8 mouse cellular contexts compared by ENCODE assay signal in the genomic region with DNA sequence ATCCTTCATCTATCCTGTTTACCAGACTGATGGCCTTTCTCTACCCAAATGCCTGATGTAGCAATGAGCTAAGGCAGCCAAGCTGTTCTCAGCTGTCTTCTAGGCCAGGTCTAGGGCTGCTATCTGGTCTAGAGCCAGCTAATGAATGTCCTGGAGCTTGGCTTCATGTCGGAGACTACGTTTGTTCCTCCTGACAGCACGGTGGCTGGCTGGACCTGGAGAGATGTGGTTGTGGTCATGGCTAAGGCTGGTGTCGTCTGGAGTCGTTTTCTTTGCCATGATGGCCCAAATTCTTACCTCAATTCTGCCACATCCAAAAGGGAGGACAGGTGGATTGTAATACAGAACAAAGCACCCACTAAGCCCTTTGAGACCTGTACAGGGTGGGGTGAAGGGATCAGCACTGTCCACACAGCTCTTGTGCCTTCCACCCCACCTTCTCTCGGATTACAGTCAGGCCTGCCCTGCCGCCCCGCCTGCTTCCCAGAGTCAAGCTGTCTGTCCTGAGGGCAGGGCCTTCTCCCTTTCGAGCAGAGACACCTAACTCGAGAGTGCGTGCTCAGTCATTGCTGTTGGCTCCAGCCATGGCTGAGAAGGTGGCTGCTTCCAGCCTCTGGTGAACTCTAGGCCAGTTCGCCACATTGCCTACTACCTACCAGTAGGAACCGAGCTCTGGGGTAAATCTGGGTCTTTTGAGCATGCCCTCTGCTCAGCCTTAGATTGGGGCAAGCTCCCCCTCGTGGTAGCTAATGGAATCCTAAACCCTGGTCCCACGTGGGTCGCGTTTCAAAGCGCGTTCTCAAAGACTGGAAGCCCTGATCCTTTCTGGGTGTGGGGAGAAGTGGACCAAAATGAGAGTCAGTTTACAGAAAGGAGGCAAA. TPM values are rescaled to one million over a fixed set of nuclear protein-coding genes. Genes with fewer than 3 reads are reported as not detected.
DNase-seq lines count a peak whose midpoint lies in the region; ATAC-seq and TF ChIP-seq lines count a peak whose summit lies in the region.

No protein-coding gene starts in this region.

- intact Hi-C loops in gastrocnemius, adult 2 months (cut with DNase I): loop anchor here (1.0 to 5.0 kb wide), 3 partner anchors 20 to 136 kb away; no protein-coding TSS in a partner anchor
- intact Hi-C loops in left cerebral cortex, adult 2 months (cut with DNase I): loop anchor here (5.0 kb wide), 1 partner anchor 96 kb away; no protein-coding TSS in a partner anchor

- 37% methylated on average over 19 of the region's 19 CpGs for WGBS in hindbrain, postnatal 0 days
- 51% methylated on average over 19 of the region's 19 CpGs for WGBS in macrophage (ENCODE audit: missing documents)

- H3K4me2 ChIP-seq in hindbrain, postnatal 0 days (ENCODE audit: low read depth, low read length): peak overlapping the region; percentile 86

- H3K79me2 ChIP-seq in macrophage (ENCODE audit: inconsistent target): no peaks in the 10 kb centered on the region

- peak; percentile 51 for TF ChIP-seq CTCF in gastrocnemius, adult 2 months (IDR thresholded peaks at IDR 0.05)
- TF ChIP-seq CTCF in hindbrain, postnatal 0 days (IDR thresholded peaks at IDR 0.05; ENCODE audit: low read depth): peak; percentile 67
- TF ChIP-seq CTCF in left cerebral cortex, adult 2 months (IDR thresholded peaks at IDR 0.05): peak; percentile 46; the same call in 1 of the 2 replicates

- no peaks in the 10 kb centered on the region for H3K27me3 ChIP-seq in hindbrain, postnatal 0 days (ENCODE audit: insufficient read depth, low read length)

- H3K9ac ChIP-seq in hindbrain, postnatal 0 days (replicated peaks; ENCODE audit: low read length): peak overlapping the region; percentile 33; the same call in 1 of the 2 replicates

- ATAC-seq in hindbrain, postnatal 0 days: peak; percentile 82

- H3K27ac ChIP-seq in gastrocnemius, adult 2 months: peak overlapping the region; percentile 63
- peak overlapping the region; percentile 20; the same call in 1 of the 2 replicates for H3K27ac ChIP-seq in hindbrain, postnatal 0 days
- peak overlapping the region; percentile 86 for H3K27ac ChIP-seq in left cerebral cortex, adult 2 months
- H3K27ac ChIP-seq in macrophage: no peak overlapping the region

- H3K4me3 ChIP-seq in gastrocnemius, adult 2 months: peak overlapping the region; percentile 64
- peak overlapping the region; percentile 40 for H3K4me3 ChIP-seq in hindbrain, postnatal 0 days (ENCODE audit: low read length)
- H3K4me3 ChIP-seq in left cerebral cortex, adult 2 months: peak overlapping the region; percentile 49
- peak overlapping the region; percentile 22; the same call in 1 of the 2 replicates for H3K4me3 ChIP-seq in macrophage (ENCODE audit: inconsistent target)

- H3K36me3 ChIP-seq in hindbrain, postnatal 0 days (ENCODE audit: insufficient read depth, low read length): peaks cover 29% of the 10 kb centered on the region
- no peaks in the 10 kb centered on the region for H3K36me3 ChIP-seq in macrophage (ENCODE audit: inconsistent target)

- peaks cover 7% of the 10 kb centered on the region for H3K4me1 ChIP-seq in hindbrain, postnatal 0 days (ENCODE audit: insufficient read depth, low read length)

- peak; percentile 86 for DNase-seq in WW6 (ENCODE audit: low read depth, low spot score)
- peak; percentile 43 to 76 for DNase-seq in cerebellum, postnatal 4 days (ENCODE audit: low spot score in 2 of 2)
- DNase-seq in gastrocnemius, adult 2 months: peak; percentile 66
- DNase-seq in hindbrain, postnatal 0 days (ENCODE audit: low spot score): peak; percentile 83
- DNase-seq in left cerebral cortex, adult 2 months (ENCODE audit: extremely low spot score in 1 of 2, low spot score in 2 of 2): peak; percentile 62 to 69
- DNase-seq in right cerebral cortex, adult 18-20 months: peak; percentile 71
- DNase-seq in urinary bladder, postnatal 25 days (ENCODE audit: low spot score): peak; percentile 72

- no peaks in the 10 kb centered on the region for H3K9me3 ChIP-seq in hindbrain, postnatal 0 days (ENCODE audit: low read length)

RNA-seq across cellular contexts. Expression of a gene that starts 10.6 kb away (rescaled TPM):
- 1 to 10 TPM; 9.6 to 9.8 TPM for total RNA-seq in gastrocnemius, adult 2 months (2021)
- total RNA-seq in hindbrain, postnatal 0 days (2014; rRNA removed): 57.7 and 60.8 TPM in 2 replicates
- 33.3 and 37.2 TPM in 2 replicates for polyA plus RNA-seq in hindbrain, postnatal 0 days (2015; fragmentation: Nextera tagmentation; extraction: Ambion mirVana)
- 10 to 100 TPM; 31.3 to 38.5 TPM for total RNA-seq in left cerebral cortex, adult 2 months (2021)
- 10 to 100 TPM in 1 of 26 experiments, 1 to 10 TPM in 22, under 1 TPM in 3; 0.69 to 11.6 (median 2.2) TPM for total RNA-seq in macrophage (2018; cell fraction: chromatin; rRNA removed)
- total RNA-seq in macrophage (2018; cell fraction: cytosol; rRNA removed): 1 to 10 TPM; 2.7 to 6.0 (median 4.1) TPM
- 1 to 10 TPM in 25 of 26 experiments, under 1 TPM in 1; 0.78 to 7.0 (median 2.9) TPM for total RNA-seq in macrophage (2018; cell fraction: nucleus; rRNA removed)
- polyA plus RNA-seq in macrophage (2018): 3.1 to 11.5 TPM (median 9.2 TPM) in 3 replicates

RNA-seq across cellular contexts. Expression of a gene that starts 32.4 kb away (rescaled TPM):
- 10 to 100 TPM; 21.4 to 30.4 TPM for total RNA-seq in gastrocnemius, adult 2 months (2021)
- total RNA-seq in hindbrain, postnatal 0 days (2014; rRNA removed): 16.4 and 17.6 TPM in 2 replicates
- 0.69 and 1.1 TPM in 2 replicates for polyA plus RNA-seq in hindbrain, postnatal 0 days (2015; fragmentation: Nextera tagmentation; extraction: Ambion mirVana)
- 1 to 10 TPM; 8.3 to 9.3 TPM for total RNA-seq in left cerebral cortex, adult 2 months (2021)
- 10 to 100 TPM in 22 of 26 experiments, 1 to 10 TPM in 4; 2.6 to 58.2 (median 31.2) TPM for total RNA-seq in macrophage (2018; cell fraction: chromatin; rRNA removed)
- 10 to 100 TPM; 13.9 to 33.5 (median 24.3) TPM for total RNA-seq in macrophage (2018; cell fraction: cytosol; rRNA removed)
- 10 to 100 TPM; 14.9 to 56.8 (median 34.7) TPM for total RNA-seq in macrophage (2018; cell fraction: nucleus; rRNA removed)
- polyA plus RNA-seq in macrophage (2018): 17.5 to 23.7 TPM (median 23.5 TPM) in 3 replicates

RNA-seq across cellular contexts. Expression of a gene that starts 48.5 kb away (rescaled TPM):
- 10 to 100 TPM; 21.7 to 24.2 TPM for total RNA-seq in gastrocnemius, adult 2 months (2021)
- total RNA-seq in hindbrain, postnatal 0 days (2014; rRNA removed): 43.5 and 54.8 TPM in 2 replicates
- polyA plus RNA-seq in hindbrain, postnatal 0 days (2015; fragmentation: Nextera tagmentation; extraction: Ambion mirVana): 32.8 and 35.0 TPM in 2 replicates
- total RNA-seq in left cerebral cortex, adult 2 months (2021): 10 to 100 TPM; 52.4 to 52.6 TPM
- total RNA-seq in macrophage (2018; cell fraction: chromatin; rRNA removed): 100 to 1,000 TPM in 24 of 26 experiments, 10 to 100 TPM in 2; 88.4 to 245 (median 174) TPM
- total RNA-seq in macrophage (2018; cell fraction: cytosol; rRNA removed): 10 to 100 TPM; 11.6 to 31.1 (median 23.0) TPM
- 100 to 1,000 TPM in 8 of 26 experiments, 10 to 100 TPM in 18; 51.8 to 141 (median 84.1) TPM for total RNA-seq in macrophage (2018; cell fraction: nucleus; rRNA removed)
- 16.2 to 28.8 TPM (median 20.6 TPM) in 3 replicates for polyA plus RNA-seq in macrophage (2018)
